Mouse (Mus musculus) liver, embryonic 15.5 days (tissue): ENCODE measurements around the gene Clstn3. TPM values are rescaled to one million over a fixed set of nuclear protein-coding genes. Genes with fewer than 3 reads are reported as not detected.
"Not testable (repeated sequence)": the region's sequence is repeated elsewhere in the genome, so short reads cannot be mapped to it uniquely, and the experiment has no call there.

Source experiments
- ATAC-seq: fragments of 200-750 bp; cut with Nextera tagmentation; 2 replicates; pipeline ENCODE4 v1.8.0; 2017; ENCODE audit warnings: moderate number of reproducible peaks, mild to moderate bottlenecking, moderate library complexity; ENCODE audit not compliant: insufficient read depth
- H3K27ac ChIP-seq: fragments of 300-500 bp; sonication (generic); replicated peaks from 2 replicates; pipeline ENCODE4 v1.5.1; 2015; ENCODE audit warnings: mild to moderate bottlenecking, inconsistent platforms
- H3K27me3 ChIP-seq: fragments of 300-500 bp; sonication (generic); 2 replicates; pipeline ENCODE4 v1.6.1; 2015; ENCODE audit warnings: mild to moderate bottlenecking, inconsistent platforms
- H3K36me3 ChIP-seq: fragments of 300-500 bp; sonication (generic); replicated peaks from 2 replicates; pipeline ENCODE4 v1.6.1; 2015; ENCODE audit warnings: moderate library complexity, mild to moderate bottlenecking, inconsistent platforms
- H3K4me1 ChIP-seq: fragments of 300-500 bp; sonication (generic); replicated peaks from 2 replicates; pipeline ENCODE4 v1.6.1; 2015; ENCODE audit warnings: inconsistent platforms
- H3K4me2 ChIP-seq: fragments of 300-500 bp; sonication (generic); 2 replicates; pipeline ENCODE4 v1.6.1; 2015; ENCODE audit warnings: moderate library complexity, mild to moderate bottlenecking, inconsistent platforms
- H3K4me3 ChIP-seq: fragments of 300-500 bp; sonication (generic); replicated peaks from 2 replicates; pipeline ENCODE4 v1.5.1; 2015; ENCODE audit warnings: mild to moderate bottlenecking, inconsistent platforms
- H3K9ac ChIP-seq: fragments of 300-500 bp; sonication (generic); 2 replicates; pipeline ENCODE4 v1.6.1; 2015; ENCODE audit warnings: moderate library complexity, mild to moderate bottlenecking, inconsistent platforms
- H3K9me3 ChIP-seq: fragments of 300-500 bp; sonication (generic); replicated peaks from 2 replicates; pipeline ENCODE4 v1.6.1; 2016; ENCODE audit warnings: inconsistent platforms
- WGBS: fragments of 180-500 bp; shearing (Covaris S2); methylation state at CpG from one replicate; pipeline ENCODE4 v1.1.7; 2015; ENCODE audit warnings: mixed read lengths; ENCODE audit not compliant: insufficient replicate concordance; 5-methylcytosine and 5-hydroxymethylcytosine counted together
- polyA plus RNA-seq: library from polyadenylated mRNA; unstranded; fragments of >200 nt; fragmentation: Nextera tagmentation; extraction: Ambion mirVana; gene quantifications from 2 replicates; pipeline ENCODE4 v1.2.1, GENCODE M21; 2015

The Clstn3 gene
- polyA plus RNA-seq, 1 experiment from 2014 or later: 4.2 TPM

GRCm38 (mm10) chr6:124478874-124479572 lies 14.4 kb upstream of the Clstn3 start:
- peak overlapping the region; percentile 76 for H3K27ac ChIP-seq
- ATAC-seq: no peak
- H3K4me2 ChIP-seq: no peak overlapping the region
- no peaks in the 10 kb centered on the region for H3K9me3 ChIP-seq
- peaks cover 51% of the 10 kb centered on the region for H3K4me1 ChIP-seq
- H3K27me3 ChIP-seq: no peaks in the 10 kb centered on the region
- no peak overlapping the region for H3K4me3 ChIP-seq
- no peak overlapping the region for H3K9ac ChIP-seq
- no peaks in the 10 kb centered on the region for H3K36me3 ChIP-seq
- WGBS: 67% methylated on average over 3 of the region's 3 CpGs

- H3K36me3 ChIP-seq: no peaks in the 10 kb centered on the region
- ATAC-seq: peak; percentile 38
- no peak overlapping the region for H3K4me3 ChIP-seq
- WGBS: 21% methylated on average over 17 of the region's 17 CpGs
- H3K27ac ChIP-seq: peak overlapping the region; percentile 76
- H3K27me3 ChIP-seq: no peaks in the 10 kb centered on the region
- peak overlapping the region; percentile 33 for H3K4me2 ChIP-seq
- no peak overlapping the region for H3K9ac ChIP-seq
- H3K9me3 ChIP-seq: no peaks in the 10 kb centered on the region
- peaks cover 59% of the 10 kb centered on the region for H3K4me1 ChIP-seq
Observed at GRCm38 (mm10) chr6:124477922-124478651, 13.5 kb upstream of the Clstn3 start.

GRCm38 (mm10) chr6:124477221-124477655 lies 12.6 kb upstream of the Clstn3 start:
- H3K36me3 ChIP-seq: no peaks in the 10 kb centered on the region
- H3K4me1 ChIP-seq: peaks cover 67% of the 10 kb centered on the region
- no peak for ATAC-seq
- 60% methylated on average over 5 of the region's 5 CpGs for WGBS
- H3K9me3 ChIP-seq: no peaks in the 10 kb centered on the region
- no peak overlapping the region for H3K9ac ChIP-seq
- no peak overlapping the region for H3K4me3 ChIP-seq
- no peak overlapping the region for H3K4me2 ChIP-seq
- H3K27ac ChIP-seq: peak overlapping the region; percentile 76
- no peaks in the 10 kb centered on the region for H3K27me3 ChIP-seq

GRCm38 (mm10) chr6:124476796-124477195 lies 12.2 kb upstream of the Clstn3 start:
- H3K4me1 ChIP-seq: peaks cover 70% of the 10 kb centered on the region
- WGBS: 67% methylated on average over 11 of the region's 11 CpGs
- H3K36me3 ChIP-seq: no peaks in the 10 kb centered on the region
- no peak overlapping the region for H3K9ac ChIP-seq
- no peaks in the 10 kb centered on the region for H3K9me3 ChIP-seq
- H3K27me3 ChIP-seq: no peaks in the 10 kb centered on the region
- ATAC-seq: no peak
- H3K27ac ChIP-seq: no peak overlapping the region
- no peak overlapping the region for H3K4me3 ChIP-seq
- H3K4me2 ChIP-seq: no peak overlapping the region

GRCm38 (mm10) chr6:124476216-124476615 lies 11.6 kb upstream of the Clstn3 start:
- no peaks in the 10 kb centered on the region for H3K36me3 ChIP-seq
- WGBS: 70% methylated on average over 7 of the region's 7 CpGs
- no peak for ATAC-seq
- no peaks in the 10 kb centered on the region for H3K9me3 ChIP-seq
- H3K9ac ChIP-seq: no peak overlapping the region
- H3K4me1 ChIP-seq: peaks cover 73% of the 10 kb centered on the region
- no peak overlapping the region for H3K4me3 ChIP-seq
- no peaks in the 10 kb centered on the region for H3K27me3 ChIP-seq
- H3K4me2 ChIP-seq: no peak overlapping the region
- H3K27ac ChIP-seq: no peak overlapping the region

- H3K27ac ChIP-seq, ATAC-seq, H3K4me2 ChIP-seq, H3K27me3 ChIP-seq, H3K36me3 ChIP-seq, H3K4me3 ChIP-seq, H3K9ac ChIP-seq, H3K9me3 ChIP-seq: not testable (repeated sequence)
- peaks cover 73% of the 10 kb centered on the region for H3K4me1 ChIP-seq
- 74% methylated on average over 10 of the region's 11 CpGs for WGBS
Observed at GRCm38 (mm10) chr6:124475335-124476075, 10.9 kb upstream of the Clstn3 start.

GRCm38 (mm10) chr6:124474621-124475020 lies 10.0 kb upstream of the Clstn3 start:
- WGBS: 62% methylated on average over 11 of the region's 11 CpGs
- Histone ChIP-seq H3K27me3 (no peaks in the 10 kb centered on the region), H3K9me3 (no peaks in the 10 kb centered on the region), H3K27ac (no peak overlapping the region), H3K4me3 (no peak overlapping the region), H3K4me2 (no peak overlapping the region), H3K9ac (no peak overlapping the region), H3K4me1 (peaks cover 70% of the 10 kb centered on the region), H3K36me3 (no peaks in the 10 kb centered on the region)
- no peak for ATAC-seq

- peak overlapping the region; percentile 58 for H3K4me2 ChIP-seq
- no peaks in the 10 kb centered on the region for H3K27me3 ChIP-seq
- H3K9me3 ChIP-seq: no peaks in the 10 kb centered on the region
- no peak overlapping the region for H3K4me3 ChIP-seq
- 22% methylated on average over 6 of the region's 6 CpGs for WGBS
- peak overlapping the region; percentile 76 for H3K27ac ChIP-seq
- ATAC-seq: peak; percentile 40; the same call in 1 of the 2 replicates
- peaks cover 51% of the 10 kb centered on the region for H3K4me1 ChIP-seq
- H3K9ac ChIP-seq: no peak overlapping the region
- H3K36me3 ChIP-seq: no peaks in the 10 kb centered on the region
Observed at GRCm38 (mm10) chr6:124472801-124473200, 8.2 kb upstream of the Clstn3 start.

GRCm38 (mm10) chr6:124471783-124472638 lies 7.4 kb upstream of the Clstn3 start:
- ATAC-seq: peak; percentile 79

GRCm38 (mm10) chr6:124471121-124471520 lies 6.5 kb upstream of the Clstn3 start:
- H3K36me3 ChIP-seq: no peaks in the 10 kb centered on the region
- no peaks in the 10 kb centered on the region for H3K9me3 ChIP-seq
- H3K9ac ChIP-seq: no peak overlapping the region
- no peak overlapping the region for H3K4me3 ChIP-seq
- H3K4me1 ChIP-seq: peaks cover 39% of the 10 kb centered on the region
- WGBS: 68% methylated on average over 3 of the region's 3 CpGs
- ATAC-seq: no peak
- no peak overlapping the region for H3K4me2 ChIP-seq
- no peaks in the 10 kb centered on the region for H3K27me3 ChIP-seq
- H3K27ac ChIP-seq: peak overlapping the region; percentile 78; the same call in 1 of the 2 replicates

More at GRCm38 (mm10) chr6:124471783-124472638, 7.4 kb upstream of the Clstn3 start:
- H3K36me3 ChIP-seq, H3K27me3 ChIP-seq, H3K4me3 ChIP-seq, H3K9ac ChIP-seq, H3K9me3 ChIP-seq: not testable (repeated sequence)
- Histone ChIP-seq H3K4me1 (peaks cover 43% of the 10 kb centered on the region), H3K4me2 (peak overlapping the region; percentile 58), H3K27ac (peak overlapping the region; percentile 78)
- 34% methylated on average over 6 of the region's 6 CpGs for WGBS
